Mouse (Mus musculus): ENCODE results near the gene March9. TPM values are rescaled to one million over a fixed set of nuclear protein-coding genes. Genes with fewer than 3 reads are reported as not detected.

Gene March9
- polyA plus RNA-seq, 1 experiment: 6.1 TPM

DNA sequence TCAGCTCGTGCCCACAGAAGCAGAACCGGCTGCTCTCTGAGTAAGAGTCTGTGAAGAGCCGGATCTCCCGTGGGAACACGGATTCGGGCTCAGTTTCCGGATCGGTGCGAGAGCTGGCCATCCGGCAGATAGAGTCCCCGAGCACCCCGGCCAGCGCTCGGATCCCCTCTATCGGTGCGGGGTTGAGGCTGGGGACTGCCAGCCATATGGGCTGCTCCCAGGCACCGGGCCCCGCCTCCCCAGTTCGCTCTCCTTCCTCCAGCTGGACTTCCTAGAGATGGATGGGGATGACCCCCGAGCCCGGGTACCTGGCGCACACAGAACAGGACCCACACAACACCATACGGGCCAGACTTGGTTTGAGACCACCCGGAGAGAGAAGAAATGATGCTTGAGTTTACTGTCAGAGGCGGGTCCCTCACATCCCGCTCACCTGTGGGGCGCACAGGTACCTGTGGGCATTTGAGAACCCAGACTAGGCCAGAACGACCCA, 18.7 kb downstream of the March9 start, which contains the start of the genes Mettl1 and Eef1akmt3:
Gene Mettl1 (plus strand): TSS at position 141 of the 493 bp plus-strand sequence.
Gene Eef1akmt3 (minus strand): TSS at position 240 of the 493 bp plus-strand sequence.
- peaks cover 4% of the 10 kb centered on the region for H3K79me2 ChIP-seq (ENCODE audit: control insufficient read depth, insufficient read depth)
- no peaks in the 10 kb centered on the region for H3K27me3 ChIP-seq (ENCODE audit: control insufficient read depth, insufficient read depth, insufficient read length)
- H3K36me3 ChIP-seq (ENCODE audit: control insufficient read depth, insufficient read depth): no peaks in the 10 kb centered on the region
- H3K4me3 ChIP-seq: peak within 1 kb of the TSS; percentile 92
- H3K4me2 ChIP-seq (ENCODE audit: low read depth): peak within 1 kb of the TSS; percentile 97
- TF ChIP-seq E2F4 (IDR thresholded peaks at IDR 0.05; ENCODE audit: insufficient read depth) (no peak), CEBPB (IDR thresholded peaks at IDR 0.05; ENCODE audit: insufficient read depth, poor library complexity, severe bottlenecking) (no peak), TCF3 (IDR thresholded peaks at IDR 0.05; ENCODE audit: insufficient read length, low read depth) (no peak), USF1 (IDR thresholded peaks at IDR 0.05; ENCODE audit: low read depth) (no peak), MAX (IDR thresholded peaks at IDR 0.05; ENCODE audit: low read depth) (no peak), MYOG (IDR thresholded peaks at IDR 0.05; ENCODE audit: control insufficient read depth in 1 of 3, insufficient read depth in 1 of 3, insufficient read length in 2 of 3, low read depth in 2 of 3) (no peak), SRF (IDR thresholded peaks at IDR 0.05; ENCODE audit: control insufficient read depth, insufficient read length, low read depth) (no peak), POLR2A (IDR thresholded peaks at IDR 0.05; ENCODE audit: insufficient read length, low read depth) (no peak), MYOD1 (IDR thresholded peaks at IDR 0.05; ENCODE audit: control insufficient read depth in 1 of 3, insufficient read length in 2 of 3, low read depth in 2 of 3) (no peak), TCF12 (IDR thresholded peaks at IDR 0.05; ENCODE audit: insufficient read depth, poor library complexity, severe bottlenecking) (no peak), REST (IDR thresholded peaks at IDR 0.05; ENCODE audit: insufficient read depth, insufficient read length) (no peak), POLR2AphosphoS2 (IDR thresholded peaks at IDR 0.05; ENCODE audit: insufficient read length, low read depth) (no peak)
- H3ac ChIP-seq (ENCODE audit: control insufficient read depth, insufficient read length): peak within 1 kb of the TSS; percentile 36

DNA sequence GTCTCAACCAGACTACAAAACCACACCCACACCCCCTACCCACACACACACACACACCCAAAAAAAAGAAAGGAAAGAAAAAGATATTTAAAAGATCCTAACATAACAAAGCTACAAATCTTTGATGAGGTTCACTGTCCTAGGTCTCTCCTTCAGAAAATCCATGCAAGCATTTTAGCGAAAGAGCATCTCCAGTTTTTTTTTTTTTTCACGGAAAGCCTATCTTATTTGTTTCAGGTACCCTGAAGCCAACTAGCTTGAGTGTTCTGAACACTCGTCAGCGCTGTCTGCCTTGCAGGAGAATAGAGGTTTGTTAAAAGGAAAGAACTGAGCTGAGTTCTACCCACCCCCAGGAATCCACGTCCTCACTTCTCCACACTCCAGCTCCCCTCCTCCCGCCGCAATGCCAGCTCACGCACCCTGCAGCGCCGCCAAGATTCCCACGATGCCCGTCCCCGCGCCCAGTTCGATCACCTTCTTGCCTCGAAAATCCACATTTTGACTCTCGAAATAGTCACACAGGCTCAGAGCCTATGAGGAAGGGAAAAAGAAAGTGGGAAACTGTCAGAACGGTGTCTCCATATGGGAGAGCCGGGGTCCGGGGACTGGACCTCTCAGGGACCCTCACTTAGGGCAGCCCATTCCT, 19.3 kb downstream of the March9 start:
- TF ChIP-seq MYOG (IDR thresholded peaks at IDR 0.05; ENCODE audit: control insufficient read depth in 1 of 3, insufficient read depth in 1 of 3, insufficient read length in 2 of 3, low read depth in 2 of 3): no peak
- TF ChIP-seq SRF (IDR thresholded peaks at IDR 0.05; ENCODE audit: control insufficient read depth, insufficient read length, low read depth): no peak
- TF ChIP-seq TCF3 (IDR thresholded peaks at IDR 0.05; ENCODE audit: insufficient read length, low read depth): no peak
- no peak for TF ChIP-seq MAX (IDR thresholded peaks at IDR 0.05; ENCODE audit: low read depth)
- TF ChIP-seq USF1 (IDR thresholded peaks at IDR 0.05; ENCODE audit: low read depth): no peak
- TF ChIP-seq CEBPB (IDR thresholded peaks at IDR 0.05; ENCODE audit: insufficient read depth, poor library complexity, severe bottlenecking): no peak
- no peak for TF ChIP-seq POLR2AphosphoS2 (IDR thresholded peaks at IDR 0.05; ENCODE audit: insufficient read length, low read depth)
- TF ChIP-seq E2F4 (IDR thresholded peaks at IDR 0.05; ENCODE audit: insufficient read depth): no peak
- TF ChIP-seq POLR2A (IDR thresholded peaks at IDR 0.05; ENCODE audit: insufficient read length, low read depth): no peak
- TF ChIP-seq TCF12 (IDR thresholded peaks at IDR 0.05; ENCODE audit: insufficient read depth, poor library complexity, severe bottlenecking): no peak
- TF ChIP-seq MYOD1 (IDR thresholded peaks at IDR 0.05; ENCODE audit: control insufficient read depth in 1 of 3, insufficient read length in 2 of 3, low read depth in 2 of 3): no peak
- Histone ChIP-seq H3K36me3 (ENCODE audit: control insufficient read depth, insufficient read depth) (no peaks in the 10 kb centered on the region), H3K79me2 (ENCODE audit: control insufficient read depth, insufficient read depth) (peaks cover 4% of the 10 kb centered on the region), H3ac (ENCODE audit: control insufficient read depth, insufficient read length) (peak overlapping the region; percentile 36), H3K4me2 (ENCODE audit: low read depth) (peak overlapping the region; percentile 97), H3K4me3 (peak overlapping the region; percentile 92), H3K27me3 (ENCODE audit: control insufficient read depth, insufficient read depth, insufficient read length) (no peaks in the 10 kb centered on the region)

DNA sequence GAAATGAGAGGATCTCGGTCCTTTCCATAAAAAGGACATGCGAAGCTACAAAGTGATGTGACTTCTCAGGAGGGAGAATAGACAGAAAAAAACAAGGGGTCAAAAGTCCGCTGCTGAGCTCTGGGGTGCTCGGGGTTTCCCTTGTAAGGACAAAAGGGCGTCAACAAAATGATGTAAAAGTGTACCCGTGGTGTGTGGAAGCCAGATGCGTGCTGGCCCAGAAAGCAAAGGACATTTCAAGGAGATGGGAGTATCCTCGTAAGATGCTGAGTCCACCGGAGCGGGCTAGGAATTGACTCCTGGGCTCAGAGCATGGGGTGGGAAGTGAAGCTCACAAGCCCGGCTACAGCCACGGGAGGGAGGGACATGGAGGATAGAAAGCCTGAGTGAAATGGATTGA, 22.3 kb downstream of the March9 start:
- no peaks in the 10 kb centered on the region for H3K27me3 ChIP-seq (ENCODE audit: control insufficient read depth, insufficient read depth, insufficient read length)
- no peak overlapping the region for H3K4me2 ChIP-seq (ENCODE audit: low read depth)
- no peaks in the 10 kb centered on the region for H3K36me3 ChIP-seq (ENCODE audit: control insufficient read depth, insufficient read depth)
- TF ChIP-seq TCF12 (IDR thresholded peaks at IDR 0.05; ENCODE audit: insufficient read depth, poor library complexity, severe bottlenecking) (no peak), CEBPB (IDR thresholded peaks at IDR 0.05; ENCODE audit: insufficient read depth, poor library complexity, severe bottlenecking) (no peak), POLR2A (IDR thresholded peaks at IDR 0.05; ENCODE audit: insufficient read length, low read depth) (no peak), E2F4 (IDR thresholded peaks at IDR 0.05; ENCODE audit: insufficient read depth) (no peak), SRF (IDR thresholded peaks at IDR 0.05; ENCODE audit: control insufficient read depth, insufficient read length, low read depth) (no peak), MAX (IDR thresholded peaks at IDR 0.05; ENCODE audit: low read depth) (no peak), TCF3 (IDR thresholded peaks at IDR 0.05; ENCODE audit: insufficient read length, low read depth) (no peak), MYOD1 (IDR thresholded peaks at IDR 0.05; ENCODE audit: control insufficient read depth in 1 of 3, insufficient read length in 2 of 3, low read depth in 2 of 3) (no peak), USF1 (IDR thresholded peaks at IDR 0.05; ENCODE audit: low read depth) (no peak), MYOG (IDR thresholded peaks at IDR 0.05; ENCODE audit: control insufficient read depth in 1 of 3, insufficient read depth in 1 of 3, insufficient read length in 2 of 3, low read depth in 2 of 3) (no peak), POLR2AphosphoS2 (IDR thresholded peaks at IDR 0.05; ENCODE audit: insufficient read length, low read depth) (no peak), REST (IDR thresholded peaks at IDR 0.05; ENCODE audit: insufficient read depth, insufficient read length) (no peak)
- no peak overlapping the region for H3K4me3 ChIP-seq
- peaks cover 4% of the 10 kb centered on the region for H3K79me2 ChIP-seq (ENCODE audit: control insufficient read depth, insufficient read depth)
- H3ac ChIP-seq (ENCODE audit: control insufficient read depth, insufficient read length): no peak overlapping the region

DNA sequence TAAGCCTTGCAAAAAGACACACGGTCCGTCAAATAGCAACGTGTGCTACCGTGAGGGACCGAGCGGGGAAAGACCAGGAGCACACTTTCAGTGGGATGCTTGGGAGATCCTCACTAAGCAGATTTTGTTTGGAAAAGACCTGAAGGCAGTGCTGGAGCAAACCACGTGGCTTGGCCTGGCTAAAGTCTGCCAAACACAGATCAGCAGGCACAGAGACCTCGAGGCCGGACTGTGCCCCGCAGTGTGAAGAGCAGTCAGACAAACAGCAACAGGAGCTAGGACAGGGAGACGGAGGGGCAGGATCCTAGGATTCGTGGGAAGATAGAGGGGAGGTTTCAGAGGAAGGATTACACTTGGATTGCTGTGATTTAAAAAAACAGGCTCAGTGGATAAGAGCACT, 23.7 kb downstream of the March9 start:
- no peak overlapping the region for H3K4me3 ChIP-seq
- no peak overlapping the region for H3ac ChIP-seq (ENCODE audit: control insufficient read depth, insufficient read length)
- H3K79me2 ChIP-seq (ENCODE audit: control insufficient read depth, insufficient read depth): no peaks in the 10 kb centered on the region
- no peak overlapping the region for H3K4me2 ChIP-seq (ENCODE audit: low read depth)
- no peaks in the 10 kb centered on the region for H3K27me3 ChIP-seq (ENCODE audit: control insufficient read depth, insufficient read depth, insufficient read length)
- TF ChIP-seq CEBPB (IDR thresholded peaks at IDR 0.05; ENCODE audit: insufficient read depth, poor library complexity, severe bottlenecking): no peak
- TF ChIP-seq TCF3 (IDR thresholded peaks at IDR 0.05; ENCODE audit: insufficient read length, low read depth): no peak
- no peak for TF ChIP-seq USF1 (IDR thresholded peaks at IDR 0.05; ENCODE audit: low read depth)
- no peak for TF ChIP-seq MYOG (IDR thresholded peaks at IDR 0.05; ENCODE audit: control insufficient read depth in 1 of 3, insufficient read depth in 1 of 3, insufficient read length in 2 of 3, low read depth in 2 of 3)
- no peak for TF ChIP-seq MAX (IDR thresholded peaks at IDR 0.05; ENCODE audit: low read depth)
- TF ChIP-seq E2F4 (IDR thresholded peaks at IDR 0.05; ENCODE audit: insufficient read depth): no peak
- TF ChIP-seq TCF12 (IDR thresholded peaks at IDR 0.05; ENCODE audit: insufficient read depth, poor library complexity, severe bottlenecking): no peak
- TF ChIP-seq MYOD1 (IDR thresholded peaks at IDR 0.05; ENCODE audit: control insufficient read depth in 1 of 3, insufficient read length in 2 of 3, low read depth in 2 of 3): no peak
- no peak for TF ChIP-seq POLR2A (IDR thresholded peaks at IDR 0.05; ENCODE audit: insufficient read length, low read depth)
- no peak for TF ChIP-seq REST (IDR thresholded peaks at IDR 0.05; ENCODE audit: insufficient read depth, insufficient read length)
- TF ChIP-seq SRF (IDR thresholded peaks at IDR 0.05; ENCODE audit: control insufficient read depth, insufficient read length, low read depth): no peak
- no peak for TF ChIP-seq POLR2AphosphoS2 (IDR thresholded peaks at IDR 0.05; ENCODE audit: insufficient read length, low read depth)
- no peaks in the 10 kb centered on the region for H3K36me3 ChIP-seq (ENCODE audit: control insufficient read depth, insufficient read depth)
